Mouse (Mus musculus) liver, embryonic 14.5 days (tissue): ENCODE measurements around the gene Zfp2.

Source experiments
- CTCF ChIP-seq: IDR thresholded peaks from 2 replicates; pipeline ENCODE4 v1.5.1; 2016; ENCODE audit warnings: antibody characterized with exemption, low read depth, control low read depth
- EP300 ChIP-seq: IDR thresholded peaks from 2 replicates; pipeline ENCODE4 v1.6.1; 2016; ENCODE audit warnings: antibody characterized with exemption, low read depth

DNA sequence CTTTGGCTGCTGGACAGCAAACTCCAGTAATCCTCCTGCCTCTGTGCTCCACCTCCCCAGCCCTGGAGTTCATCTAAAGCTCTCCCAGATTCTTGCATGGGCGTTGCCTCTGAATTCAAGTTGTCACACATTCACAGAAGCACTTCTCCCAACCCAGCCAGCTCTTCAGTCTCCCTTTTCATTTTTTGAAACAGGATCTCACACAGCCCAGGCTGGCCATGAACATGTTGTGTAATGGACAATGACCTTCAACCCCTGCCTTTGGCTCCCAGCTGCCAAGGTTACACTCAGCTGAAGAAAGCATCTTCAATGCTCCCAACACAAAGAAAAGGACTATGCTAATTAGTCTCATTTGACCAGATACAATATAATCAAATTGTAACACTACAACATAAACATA is 2.7 kb downstream of the Zfp2 start:
- TF ChIP-seq CTCF, result no peak
- no peak for TF ChIP-seq EP300
